Mouse (Mus musculus) erythroblast, embryonic 14.5 days (primary cell): ENCODE measurements around the gene Rgs6. TPM values are rescaled to one million over a fixed set of nuclear protein-coding genes. Genes with fewer than 3 reads are reported as not detected.

Experiments
- H3K27me3 ChIP-seq: 2 replicates; pipeline ENCODE4 v1.6.1; 2012; ENCODE audit warnings: inconsistent platforms; ENCODE audit not compliant: control insufficient read depth
- H3K36me3 ChIP-seq: 2 replicates; pipeline ENCODE4 v1.6.1; 2012; ENCODE audit warnings: mild to moderate bottlenecking, inconsistent platforms; ENCODE audit not compliant: control insufficient read depth
- H3K4me1 ChIP-seq: 2 replicates; pipeline ENCODE4 v1.6.1; 2012; ENCODE audit warnings: inconsistent platforms; ENCODE audit not compliant: control insufficient read depth
- H3K4me3 ChIP-seq: replicated peaks from 2 replicates; pipeline ENCODE3; 2012; ENCODE audit warnings: moderate library complexity, mild to moderate bottlenecking, inconsistent platforms
- H3K9me3 ChIP-seq: 2 replicates; pipeline ENCODE4 v1.6.1; 2012; ENCODE audit warnings: low read length, inconsistent platforms, mixed read lengths; ENCODE audit not compliant: control insufficient read depth
- GATA1 ChIP-seq: IDR thresholded peaks from 2 replicates; pipeline ENCODE4 v1.6.1; 2012; ENCODE audit warnings: low read length, inconsistent platforms, mixed read lengths
- TAL1 ChIP-seq: IDR thresholded peaks from 3 replicates; pipeline ENCODE4 v1.6.1; 2012; ENCODE audit warnings: low read length, inconsistent platforms, mixed read lengths
- polyA plus RNA-seq: library from polyadenylated mRNA; stranded (reverse); fragments of >175 nt; gene quantifications from 2 replicates; pipeline ENCODE4 v1.2.3, GENCODE M21; 2012

Gene Rgs6
- polyA plus RNA-seq, 1 experiment, result not detected

DNA sequence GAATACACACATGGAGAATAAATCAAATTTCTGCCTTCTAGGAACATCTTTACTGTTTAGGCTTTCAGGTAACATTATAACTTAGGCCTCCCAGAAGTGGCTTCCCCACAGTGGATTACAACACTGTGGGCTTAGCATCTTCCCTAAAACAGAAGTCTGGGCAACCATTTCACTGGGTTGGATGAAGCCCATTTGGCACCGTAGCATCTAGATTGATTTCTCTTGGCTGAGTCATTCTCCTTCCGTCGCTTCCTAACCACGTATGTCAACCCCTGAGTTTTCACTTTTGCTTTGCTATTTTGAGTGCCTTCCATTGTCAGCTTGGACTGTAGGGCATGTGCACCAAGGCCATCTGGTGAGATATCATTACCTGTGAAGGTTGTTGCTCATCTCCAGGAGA lies 217.1 kb downstream of the Rgs6 start:
- Histone ChIP-seq H3K4me3 (no peak overlapping the region), H3K27me3 (no peaks in the 10 kb centered on the region), H3K9me3 (no peaks in the 10 kb centered on the region), H3K36me3 (no peaks in the 10 kb centered on the region), H3K4me1 (no peaks in the 10 kb centered on the region)
- TF ChIP-seq GATA1 (no peak), TAL1 (no peak)

DNA sequence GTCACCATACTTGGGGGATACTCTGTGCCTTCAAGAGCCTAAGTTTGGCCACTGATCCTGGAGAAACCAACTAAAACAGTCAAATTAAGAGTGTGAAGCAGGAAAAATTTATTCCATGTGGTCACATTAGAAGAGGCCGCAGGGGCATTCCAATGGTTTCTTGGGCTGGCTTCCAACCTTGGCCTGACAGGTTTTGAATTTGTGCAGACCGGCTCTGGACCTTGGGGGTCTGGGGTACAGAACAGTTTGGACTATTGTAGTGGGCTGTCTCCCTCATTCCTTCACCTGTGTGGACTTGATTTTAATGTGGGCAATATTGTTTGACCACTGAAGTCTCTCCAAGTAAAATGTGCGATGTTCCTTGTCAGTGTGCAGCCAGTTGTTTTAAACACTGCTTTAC lies 222.5 kb downstream of the Rgs6 start:
- TF ChIP-seq GATA1 (no peak), TAL1 (no peak)
- Histone ChIP-seq H3K27me3 (no peaks in the 10 kb centered on the region), H3K9me3 (no peaks in the 10 kb centered on the region), H3K36me3 (no peaks in the 10 kb centered on the region), H3K4me1 (no peaks in the 10 kb centered on the region), H3K4me3 (no peak overlapping the region)

DNA sequence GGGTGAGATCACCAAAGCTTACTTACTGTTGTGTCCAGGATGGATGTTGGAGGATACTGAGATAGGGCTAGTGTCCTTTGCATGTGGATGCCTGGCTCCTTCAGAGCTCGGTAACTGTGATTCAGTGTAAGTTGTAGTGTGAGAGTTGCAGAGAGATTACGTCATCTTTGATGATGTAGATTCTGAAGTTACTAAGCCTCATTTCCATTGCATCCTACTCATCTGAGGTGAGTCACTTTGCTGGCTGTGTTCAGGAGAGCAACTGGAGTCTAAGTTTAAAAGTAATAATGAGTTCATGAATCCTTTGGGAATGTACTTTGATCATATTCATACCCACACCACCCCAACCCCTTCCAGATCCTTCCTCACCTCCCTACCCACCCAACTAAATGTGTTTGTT lies 227.9 kb downstream of the Rgs6 start:
- no peak for TF ChIP-seq TAL1
- TF ChIP-seq GATA1, result no peak
- H3K27me3 ChIP-seq, result no peaks in the 10 kb centered on the region
- no peaks in the 10 kb centered on the region for H3K36me3 ChIP-seq
- no peak overlapping the region for H3K4me3 ChIP-seq
- no peaks in the 10 kb centered on the region for H3K4me1 ChIP-seq
- no peaks in the 10 kb centered on the region for H3K9me3 ChIP-seq

DNA sequence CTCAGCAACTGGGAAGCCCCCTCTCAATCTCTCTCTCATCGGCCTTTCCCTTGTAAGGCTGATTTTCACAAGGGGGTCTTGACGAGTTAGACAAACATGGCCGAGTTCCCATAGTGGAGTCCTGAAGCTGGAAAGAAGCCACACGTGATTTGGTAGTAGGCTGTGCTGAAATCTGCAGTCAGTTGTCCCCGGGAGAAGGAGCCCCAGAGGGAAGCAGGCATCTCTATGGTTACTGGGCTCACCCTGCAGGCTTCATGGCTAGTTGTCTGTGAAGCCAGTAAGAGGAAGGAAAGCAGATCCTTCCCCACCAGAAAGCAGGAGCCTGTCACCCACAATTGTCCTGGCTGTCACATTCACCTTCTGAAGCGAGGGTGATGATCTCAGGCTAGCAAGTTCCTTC lies 231.2 kb downstream of the Rgs6 start:
- TF ChIP-seq GATA1 (no peak), TAL1 (no peak)
- H3K27me3 ChIP-seq, result no peaks in the 10 kb centered on the region
- no peaks in the 10 kb centered on the region for H3K4me1 ChIP-seq
- no peaks in the 10 kb centered on the region for H3K36me3 ChIP-seq
- no peak overlapping the region for H3K4me3 ChIP-seq
- H3K9me3 ChIP-seq, result no peaks in the 10 kb centered on the region

DNA sequence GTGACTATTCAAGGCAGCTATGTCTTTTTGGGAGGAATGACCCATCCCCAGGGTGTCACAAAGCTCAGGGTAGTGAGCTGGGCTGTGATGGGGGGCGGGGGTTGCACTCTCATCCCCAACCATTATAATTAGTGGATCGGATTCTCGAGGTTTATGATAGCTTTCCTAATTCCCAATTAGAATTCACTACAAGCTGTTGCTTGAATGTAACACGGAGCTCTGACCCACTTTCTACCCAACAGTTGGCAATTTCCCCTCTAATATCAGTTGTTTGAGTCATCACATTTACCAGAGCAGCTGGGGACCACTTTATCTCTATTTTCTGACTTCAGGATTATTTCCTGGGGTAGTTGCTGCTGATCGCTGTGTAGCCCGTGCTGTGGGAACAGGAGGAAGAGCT lies 231.9 kb downstream of the Rgs6 start:
- Histone ChIP-seq H3K9me3 (no peaks in the 10 kb centered on the region), H3K27me3 (no peaks in the 10 kb centered on the region), H3K4me1 (no peaks in the 10 kb centered on the region), H3K4me3 (no peak overlapping the region), H3K36me3 (no peaks in the 10 kb centered on the region)
- TF ChIP-seq GATA1, result no peak
- TF ChIP-seq TAL1, result no peak

DNA sequence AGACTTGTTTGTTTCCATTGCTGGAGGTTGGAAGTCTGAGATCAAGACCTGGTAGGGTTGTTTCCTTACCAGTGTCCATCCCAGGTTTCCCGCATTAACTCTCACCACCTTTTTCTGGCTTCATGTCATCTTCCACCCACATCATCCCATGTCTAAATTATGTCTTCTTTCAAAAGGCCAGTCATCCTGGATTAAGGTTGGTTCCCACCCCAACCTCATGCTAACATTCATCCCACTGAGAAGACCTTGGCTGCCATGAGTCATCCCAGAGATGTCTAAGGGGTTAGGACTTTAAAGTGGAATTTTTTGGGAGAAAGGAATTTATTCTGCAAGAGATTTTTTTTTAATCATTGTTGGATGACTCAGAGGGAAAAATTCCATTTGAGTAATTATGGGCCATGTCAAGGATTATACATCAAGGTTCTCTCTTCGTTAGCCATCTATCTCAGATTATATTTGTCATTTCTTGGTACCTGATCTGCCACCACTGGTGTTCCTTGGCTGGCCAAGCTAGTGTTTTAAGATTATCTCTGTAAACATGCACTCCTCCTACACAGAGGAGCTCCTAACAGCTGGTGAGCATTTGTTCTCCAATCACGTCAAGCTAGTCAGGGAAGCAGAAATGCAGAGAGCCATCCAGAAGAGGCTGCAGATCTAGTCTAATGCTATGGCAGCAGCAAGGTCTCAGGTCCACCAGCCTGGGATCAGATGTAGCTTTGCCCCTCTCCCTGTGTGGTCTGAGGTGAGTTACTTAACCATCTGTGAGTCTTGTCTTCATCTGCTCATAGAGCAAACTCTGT lies 234.9 kb downstream of the Rgs6 start:
- no peaks in the 10 kb centered on the region for H3K36me3 ChIP-seq
- H3K4me1 ChIP-seq, result no peaks in the 10 kb centered on the region
- H3K4me3 ChIP-seq, result no peak overlapping the region
- no peaks in the 10 kb centered on the region for H3K9me3 ChIP-seq
- no peak for TF ChIP-seq TAL1
- TF ChIP-seq GATA1, result no peak
- H3K27me3 ChIP-seq, result no peaks in the 10 kb centered on the region

DNA sequence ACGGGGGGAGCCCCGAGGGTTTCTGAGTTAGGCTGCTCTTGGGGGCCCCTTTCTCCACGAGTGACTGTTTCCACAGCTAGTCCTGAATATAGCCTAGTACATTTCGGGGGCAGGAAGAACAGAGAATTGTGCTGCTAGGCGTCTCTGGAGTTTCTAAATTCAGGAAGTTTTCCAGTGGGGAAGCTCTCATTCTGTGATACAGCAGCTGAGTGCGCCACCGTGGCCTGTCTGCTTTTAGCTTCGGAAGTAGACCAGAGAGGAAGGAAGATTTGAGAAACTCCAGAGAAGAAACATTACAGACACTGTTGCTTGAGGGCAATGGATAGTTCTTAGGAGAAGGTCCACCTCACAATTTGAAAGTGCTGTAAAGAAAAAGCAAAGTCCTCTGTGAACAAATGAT lies 242.2 kb downstream of the Rgs6 start:
- no peaks in the 10 kb centered on the region for H3K9me3 ChIP-seq
- no peaks in the 10 kb centered on the region for H3K27me3 ChIP-seq
- TF ChIP-seq TAL1 (no peak), GATA1 (no peak)
- no peak overlapping the region for H3K4me3 ChIP-seq
- H3K4me1 ChIP-seq, result no peaks in the 10 kb centered on the region
- no peaks in the 10 kb centered on the region for H3K36me3 ChIP-seq

DNA sequence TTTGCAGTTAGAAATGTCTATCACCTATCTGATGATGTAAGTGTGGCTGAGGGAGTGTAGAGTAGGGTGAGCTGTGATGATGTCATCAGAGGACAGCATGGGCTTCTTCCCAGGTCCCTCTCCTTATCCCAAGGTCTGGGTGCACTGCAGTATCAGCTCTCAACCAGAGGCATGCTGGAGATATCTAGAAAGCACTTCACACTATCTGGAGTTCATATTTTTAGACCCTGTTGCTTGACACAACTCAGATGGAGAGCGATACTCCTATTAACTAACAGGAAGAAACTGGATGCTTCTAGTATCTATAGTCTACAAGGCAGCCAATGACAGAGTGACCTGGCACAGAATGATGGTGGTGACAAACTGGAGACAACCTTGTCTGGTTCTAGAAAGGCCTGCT lies 250.5 kb downstream of the Rgs6 start:
- Histone ChIP-seq H3K36me3 (no peaks in the 10 kb centered on the region), H3K4me3 (no peak overlapping the region), H3K4me1 (no peaks in the 10 kb centered on the region), H3K9me3 (peaks cover 9% of the 10 kb centered on the region), H3K27me3 (no peaks in the 10 kb centered on the region)
- TF ChIP-seq GATA1 (no peak), TAL1 (no peak)

DNA sequence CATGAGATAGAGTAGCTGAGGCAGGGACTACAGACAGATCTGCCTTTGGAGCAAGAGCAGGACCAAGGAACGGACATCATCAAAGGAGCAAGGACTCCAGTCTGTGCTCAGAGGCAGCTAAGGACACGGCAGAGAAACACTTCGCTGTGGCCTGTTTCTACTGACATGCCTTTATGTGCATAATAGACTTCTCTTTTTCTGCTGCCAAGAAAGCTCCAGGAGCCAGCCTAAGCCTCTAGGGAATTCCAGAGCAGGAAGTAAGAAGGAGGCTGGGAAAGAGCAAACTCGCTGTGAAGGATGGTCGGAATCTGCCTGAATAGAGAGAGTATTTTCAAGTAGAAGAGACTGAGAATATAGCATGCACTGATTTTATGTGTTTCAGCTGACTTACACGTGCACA lies 253.5 kb downstream of the Rgs6 start:
- no peaks in the 10 kb centered on the region for H3K36me3 ChIP-seq
- TF ChIP-seq TAL1 (no peak), GATA1 (no peak)
- no peaks in the 10 kb centered on the region for H3K27me3 ChIP-seq
- no peaks in the 10 kb centered on the region for H3K4me1 ChIP-seq
- H3K9me3 ChIP-seq, result peaks cover 11% of the 10 kb centered on the region
- no peak overlapping the region for H3K4me3 ChIP-seq
